In genomic region chr3:19829752-19830151, GRCm38 (mm10) we compare ENCODE assay signal across 13 mouse cellular contexts.
"Had no signal": no experiment of that assay in that cellular context is flagged by ENCODE, and none has a peak within 500 bp of the region (broad histone marks: within the 10 kb centered on the region; RNA-seq: fewer than 3 reads in every experiment).

No protein-coding gene starts in this region.

- ATAC-seq: liver, postnatal 0 days; lung, postnatal 0 days; midbrain, embryonic 16.5 days had no signal

- DNase-seq: liver, postnatal 0 days; lung, adult 2 months; lung, postnatal 14 days; lung, postnatal 36 days; midbrain, embryonic 14.5 days; retina, postnatal 1 day; right cerebral cortex, adult 18-20 months; right cerebral cortex, postnatal 25 days; thymus, adult 18-20 months; thymus, postnatal 14 days; thymus, postnatal 36 days had no signal
